Mouse (Mus musculus): ENCODE measurements around the gene Elp4. TPM values are rescaled to one million over a fixed set of nuclear protein-coding genes. Genes with fewer than 3 reads are reported as not detected.

Elp4 gene
- total and polyA plus RNA-seq, 3 experiments = 15.8 to 16.0 TPM; not detected in 1

DNA sequence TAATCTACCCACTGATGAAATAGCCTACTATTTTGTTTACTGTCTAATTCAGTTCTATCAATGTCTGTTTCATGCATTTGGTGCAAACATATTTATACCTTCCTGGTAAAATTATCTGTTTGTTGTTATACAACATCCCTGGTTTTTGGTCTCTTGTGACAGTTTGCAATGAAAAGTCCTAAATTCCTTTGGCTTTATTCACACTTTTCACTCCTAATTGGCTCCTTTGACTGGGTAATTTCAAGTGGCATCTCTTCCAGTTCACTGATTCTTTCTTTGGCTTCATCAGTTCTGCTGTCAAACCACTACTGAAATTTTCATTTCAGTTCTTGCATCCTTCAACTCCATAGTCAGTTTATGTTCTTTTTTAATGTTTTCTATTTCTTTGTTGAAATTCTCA is 168.2 kb downstream of the Elp4 start:
- no peaks in the 10 kb centered on the region for H3K36me3 ChIP-seq (ENCODE audit: control insufficient read depth in 1 of 2, insufficient read depth in 2 of 2, low read length in 2 of 2)
- no peaks in the 10 kb centered on the region for H3K27me3 ChIP-seq (ENCODE audit: control insufficient read depth in 1 of 2, insufficient read depth in 2 of 2, low read length in 2 of 2)
- H3K4me1 ChIP-seq (ENCODE audit: control insufficient read depth in 1 of 2, insufficient read depth in 2 of 2, low read length in 2 of 2) = no peaks in the 10 kb centered on the region

DNA sequence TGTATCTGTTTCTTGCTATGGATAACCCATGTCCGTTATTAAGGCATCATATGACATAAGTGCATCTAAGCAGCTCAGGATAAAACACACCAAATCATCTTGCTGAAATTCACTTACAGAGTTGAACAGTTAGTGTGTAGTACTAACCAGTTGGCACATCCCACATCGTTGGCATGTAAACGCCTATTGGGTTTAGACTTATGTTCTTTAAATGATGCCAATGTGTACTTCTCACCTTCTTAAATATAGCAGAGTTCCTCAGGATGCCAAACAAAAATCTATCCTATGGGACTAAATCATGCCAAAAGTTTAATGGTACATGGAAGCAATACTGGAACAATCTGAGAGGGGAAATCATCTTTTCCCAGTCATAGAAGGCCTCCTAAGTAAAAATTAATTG is 173.7 kb downstream of the Elp4 start:
- Histone ChIP-seq H3K9ac (ENCODE audit: control insufficient read depth, low read depth, low read length, poor library complexity, severe bottlenecking) (no peak overlapping the region), H3K27ac (ENCODE audit: control insufficient read depth, low read depth, low read length) (no peak overlapping the region), H3K4me3 (ENCODE audit: control insufficient read depth in 1 of 2, insufficient read depth in 1 of 2, low read depth in 2 of 2, low read length in 2 of 2) (no peak overlapping the region), H3K4me1 (ENCODE audit: control insufficient read depth in 1 of 2, insufficient read depth in 2 of 2, low read length in 2 of 2) (no peaks in the 10 kb centered on the region), H3K36me3 (ENCODE audit: control insufficient read depth in 1 of 2, insufficient read depth in 2 of 2, low read length in 2 of 2) (no peaks in the 10 kb centered on the region), H3K79me2 (ENCODE audit: control insufficient read depth, insufficient read depth, low read length, poor library complexity) (no peaks in the 10 kb centered on the region), H3K27me3 (ENCODE audit: control insufficient read depth in 1 of 2, insufficient read depth in 2 of 2, low read length in 2 of 2) (no peaks in the 10 kb centered on the region), H3K9me3 (replicated peaks; ENCODE audit: insufficient read depth, low read length) (no peaks in the 10 kb centered on the region)
- no peak for TF ChIP-seq USF2 (IDR thresholded peaks at IDR 0.05; ENCODE audit: borderline replicate concordance in 1 of 2, insufficient read depth in 1 of 2, low read depth in 1 of 2, low read length in 2 of 2)
- TF ChIP-seq SMC3 (IDR thresholded peaks at IDR 0.05; ENCODE audit: low read depth, low read length) = no peak
- TF ChIP-seq GATA1 (IDR thresholded peaks at IDR 0.05; ENCODE audit: low read depth, low read length) = no peak
- TF ChIP-seq MYC (IDR thresholded peaks at IDR 0.05; ENCODE audit: low read depth, low read length) = no peak
- TF ChIP-seq POLR2A (IDR thresholded peaks at IDR 0.05; ENCODE audit: control insufficient read depth in 1 of 2, insufficient read depth in 1 of 2, low read depth in 1 of 2, low read length in 2 of 2, poor library complexity in 1 of 2) = no peak
- no peak for TF ChIP-seq MXI1 (IDR thresholded peaks at IDR 0.05; ENCODE audit: low read depth, low read length)
- TF ChIP-seq TBP (IDR thresholded peaks at IDR 0.05; ENCODE audit: low read depth, low read length) = no peak
- TF ChIP-seq MAFK (IDR thresholded peaks at IDR 0.05; ENCODE audit: borderline replicate concordance, low read depth, low read length) = no peak
- DNase-seq (ENCODE audit: low read depth, low spot score) = no peak

More for the DNA sequence above, 168.2 kb downstream of the Elp4 start:
- TF ChIP-seq MAFK (IDR thresholded peaks at IDR 0.05; ENCODE audit: borderline replicate concordance, low read depth, low read length) = no peak
- TF ChIP-seq ETS1 (IDR thresholded peaks at IDR 0.05; ENCODE audit: low read depth, low read length) = no peak
- TF ChIP-seq USF2 (IDR thresholded peaks at IDR 0.05; ENCODE audit: borderline replicate concordance in 1 of 2, insufficient read depth in 1 of 2, low read depth in 1 of 2, low read length in 2 of 2) = no peak
- TF ChIP-seq SIN3A (IDR thresholded peaks at IDR 0.05; ENCODE audit: low read length) = no peak
- no peak for TF ChIP-seq GATA1 (IDR thresholded peaks at IDR 0.05; ENCODE audit: low read depth, low read length)
- TF ChIP-seq HCFC1 (IDR thresholded peaks at IDR 0.05; ENCODE audit: low read depth, low read length) = no peak
- no peak for TF ChIP-seq ZKSCAN1 (IDR thresholded peaks at IDR 0.05; ENCODE audit: low read depth, low read length)
- TF ChIP-seq TCF12 (IDR thresholded peaks at IDR 0.05; ENCODE audit: low read depth, low read length) = no peak
- no peak overlapping the region for H3K27ac ChIP-seq (ENCODE audit: control insufficient read depth, low read depth, low read length)
- no peaks in the 10 kb centered on the region for H3K9me3 ChIP-seq (replicated peaks; ENCODE audit: insufficient read depth, low read length)
- no peak for DNase-seq (ENCODE audit: low read depth, low spot score)
- no peaks in the 10 kb centered on the region for H3K79me2 ChIP-seq (ENCODE audit: control insufficient read depth, insufficient read depth, low read length, poor library complexity)
- no peak overlapping the region for H3K4me3 ChIP-seq (ENCODE audit: control insufficient read depth in 1 of 2, insufficient read depth in 1 of 2, low read depth in 2 of 2, low read length in 2 of 2)
- H3K9ac ChIP-seq (ENCODE audit: control insufficient read depth, low read depth, low read length, poor library complexity, severe bottlenecking) = no peak overlapping the region

DNA sequence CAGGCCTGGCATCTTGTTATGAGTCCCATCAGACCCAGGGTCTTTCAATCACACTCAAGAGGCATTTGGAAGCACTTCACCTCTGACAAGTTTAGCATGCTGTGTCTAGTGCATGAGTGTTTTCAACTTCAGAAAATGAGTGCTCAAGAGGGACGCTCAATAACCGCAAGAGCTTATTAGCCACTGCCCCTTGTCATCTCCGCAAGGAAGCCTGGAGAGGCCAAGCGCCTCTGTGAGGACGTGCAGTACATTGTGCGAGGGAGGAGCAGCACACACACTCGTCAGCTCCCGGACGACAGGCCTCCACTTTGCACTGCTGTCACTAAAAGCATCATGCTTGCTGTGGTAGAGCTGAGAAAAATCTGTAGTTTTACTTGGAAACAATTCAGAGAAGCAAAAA is 177.7 kb downstream of the Elp4 start:
- Histone ChIP-seq H3K9ac (ENCODE audit: control insufficient read depth, low read depth, low read length, poor library complexity, severe bottlenecking) (no peak overlapping the region), H3K79me2 (ENCODE audit: control insufficient read depth, insufficient read depth, low read length, poor library complexity) (no peaks in the 10 kb centered on the region), H3K4me3 (ENCODE audit: control insufficient read depth in 1 of 2, insufficient read depth in 1 of 2, low read depth in 2 of 2, low read length in 2 of 2) (no peak overlapping the region), H3K36me3 (ENCODE audit: control insufficient read depth in 1 of 2, insufficient read depth in 2 of 2, low read length in 2 of 2) (no peaks in the 10 kb centered on the region), H3K27ac (ENCODE audit: control insufficient read depth, low read depth, low read length) (no peak overlapping the region), H3K4me1 (ENCODE audit: control insufficient read depth in 1 of 2, insufficient read depth in 2 of 2, low read length in 2 of 2) (no peaks in the 10 kb centered on the region), H3K27me3 (ENCODE audit: control insufficient read depth in 1 of 2, insufficient read depth in 2 of 2, low read length in 2 of 2) (no peaks in the 10 kb centered on the region), H3K9me3 (replicated peaks; ENCODE audit: insufficient read depth, low read length) (no peaks in the 10 kb centered on the region)
- no peak for DNase-seq (ENCODE audit: low read depth, low spot score)
- TF ChIP-seq MYB (IDR thresholded peaks at IDR 0.05; ENCODE audit: low read depth, low read length) (no peak), CHD2 (IDR thresholded peaks at IDR 0.05; ENCODE audit: low read length) (no peak), MAZ (IDR thresholded peaks at IDR 0.05; ENCODE audit: low read depth, low read length) (no peak), UBTF (IDR thresholded peaks at IDR 0.05; ENCODE audit: borderline replicate concordance, insufficient read depth, low read depth, low read length) (no peak), ELF1 (IDR thresholded peaks at IDR 0.05; ENCODE audit: low read depth, low read length) (no peak), NELFE (IDR thresholded peaks at IDR 0.05; ENCODE audit: low read depth, low read length) (no peak), MAX (IDR thresholded peaks at IDR 0.05; ENCODE audit: low read length) (no peak), ETS1 (IDR thresholded peaks at IDR 0.05; ENCODE audit: low read depth, low read length) (no peak), MXI1 (IDR thresholded peaks at IDR 0.05; ENCODE audit: low read depth, low read length) (no peak)

Data from MEL (cell line).